Mouse (Mus musculus) ES-E14 (cell line): ENCODE results near the gene Gm49486.

Source experiments
- CHD2 ChIP-seq: IDR thresholded peaks from 2 replicates; pipeline ENCODE4 v1.6.1; 2014; ENCODE audit warnings: mild to moderate bottlenecking, low read depth, low read length, inconsistent platforms
- MAFK ChIP-seq: IDR thresholded peaks from 2 replicates; pipeline ENCODE4 v1.6.1; 2014; ENCODE audit warnings: mild to moderate bottlenecking, low read depth, low read length, inconsistent platforms; ENCODE audit not compliant: insufficient read depth
- ZNF384 ChIP-seq: IDR thresholded peaks from 2 replicates; pipeline ENCODE4 v1.6.1; 2012; ENCODE audit warnings: low read depth, low read length, inconsistent platforms

DNA sequence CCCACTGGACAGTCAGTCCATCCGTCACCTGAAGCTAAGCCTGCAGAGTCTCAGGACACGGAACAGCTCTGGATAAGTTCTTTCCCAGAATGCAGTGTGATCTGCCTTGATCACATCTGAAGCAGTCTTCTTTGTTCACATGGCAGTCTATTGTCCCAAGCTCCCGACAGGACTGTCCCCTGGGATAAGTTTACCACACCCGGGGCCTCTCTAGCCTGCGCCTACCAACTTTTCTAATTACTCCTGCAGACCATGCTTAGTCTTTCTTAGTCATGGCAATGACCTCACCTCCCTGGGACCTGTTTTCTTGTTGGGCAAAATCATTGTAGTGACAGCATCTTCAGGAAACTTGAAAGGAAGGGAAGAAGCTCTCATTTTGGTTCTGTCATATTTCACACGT lies 8.8 kb downstream of the Gm49486 start:
- TF ChIP-seq CHD2 (no peak), MAFK (no peak), ZNF384 (no peak)
